Mouse (Mus musculus): ENCODE data around the gene Mmrn2.

- no peak for TF ChIP-seq CTCF (IDR thresholded peaks at IDR 0.05; ENCODE audit: low read depth)
- TF ChIP-seq EP300 (IDR thresholded peaks at IDR 0.05; ENCODE audit: low read depth): no peak
Measured at GRCm38 (mm10) chr14:34382921-34383704, 7.8 kb downstream of the Mmrn2 start.

Data from liver, postnatal 0 days (tissue).